Mouse (Mus musculus): ENCODE measurements around the gene Ptbp1. TPM values are rescaled to one million over a fixed set of nuclear protein-coding genes. Genes with fewer than 3 reads are reported as not detected.

Gene Ptbp1
- polyA plus RNA-seq, 1 experiment from 2014 or later = 373 TPM

DNA sequence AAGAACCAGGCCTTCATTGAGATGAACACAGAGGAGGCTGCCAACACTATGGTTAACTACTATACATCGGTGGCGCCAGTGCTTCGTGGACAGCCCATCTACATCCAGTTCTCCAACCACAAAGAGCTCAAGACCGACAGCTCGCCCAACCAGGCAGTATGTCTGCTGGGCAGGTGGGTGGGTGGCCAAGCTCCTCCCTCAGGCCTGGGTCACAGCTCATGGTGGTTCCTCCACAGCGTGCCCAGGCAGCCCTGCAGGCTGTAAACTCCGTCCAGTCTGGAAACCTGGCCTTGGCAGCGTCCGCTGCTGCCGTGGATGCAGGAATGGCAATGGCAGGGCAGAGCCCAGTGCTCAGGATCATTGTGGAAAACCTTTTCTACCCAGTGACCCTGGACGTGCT lies 4.9 kb downstream of the Ptbp1 start:
- Histone ChIP-seq H3K4me1 (replicated peaks) (peaks cover 45% of the 10 kb centered on the region), H3K4me2 (no peak overlapping the region), H3K36me3 (peaks cover 79% of the 10 kb centered on the region), H3K27me3 (no peaks in the 10 kb centered on the region), H3K9ac (replicated peaks) (no peak overlapping the region), H3K4me3 (replicated peaks) (0 out of 2 replicates have a peak overlapping the region, but pooled peaks have one; percentile 3), H3K9me3 (no peaks in the 10 kb centered on the region), H3K27ac (no peak overlapping the region)
- WGBS = 90% methylated on average over 11 of the region's 11 CpGs
- no peak for ATAC-seq (ENCODE audit: insufficient number of reproducible peaks, insufficient read depth, low FRiP score, low TSS enrichment, low read depth)

DNA sequence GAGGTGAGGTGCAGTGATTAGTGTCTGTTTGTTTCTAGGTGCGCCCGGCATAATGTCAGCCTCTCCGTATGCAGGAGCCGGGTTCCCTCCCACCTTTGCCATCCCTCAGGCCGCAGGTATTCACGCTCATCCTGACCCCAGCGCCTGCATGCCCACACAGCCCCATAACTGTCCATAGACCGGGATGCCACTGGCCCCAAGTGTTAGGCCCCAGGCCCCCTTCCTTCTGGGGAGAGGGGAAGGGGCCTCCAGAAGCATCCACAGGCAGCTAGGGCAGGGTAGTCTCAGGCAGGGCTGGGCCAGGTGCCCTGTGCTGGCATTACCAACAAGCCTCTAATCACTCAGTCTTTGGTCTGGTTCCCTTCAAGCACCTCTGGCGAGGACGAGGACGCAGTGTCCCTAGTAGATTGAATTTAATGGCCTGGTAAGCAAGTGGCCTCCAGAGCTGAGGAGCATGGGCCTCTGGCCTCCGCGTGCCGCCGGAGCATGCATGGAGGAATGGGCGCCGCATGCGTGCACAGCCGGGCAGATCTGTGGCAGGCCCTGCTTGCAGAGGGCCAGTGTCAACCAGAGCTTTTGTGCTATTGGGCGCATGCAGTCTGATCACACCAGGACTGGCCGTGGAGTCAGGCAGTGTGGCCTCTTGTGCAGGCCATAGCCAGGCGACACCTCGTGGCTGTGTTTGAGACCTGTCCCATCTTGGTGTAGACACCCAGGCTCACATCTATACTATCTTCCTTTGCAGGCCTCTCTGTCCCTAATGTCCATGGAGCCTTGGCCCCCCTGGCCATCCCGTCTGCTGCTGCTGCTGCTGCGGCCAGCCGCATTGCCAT lies 6.1 kb downstream of the Ptbp1 start:
- Histone ChIP-seq H3K36me3 (peaks cover 91% of the 10 kb centered on the region), H3K4me3 (replicated peaks) (no peak overlapping the region; the same call in 1 of the 2 replicates), H3K4me2 (no peak overlapping the region; the same call in 1 of the 2 replicates), H3K4me1 (replicated peaks) (peaks cover 53% of the 10 kb centered on the region), H3K27ac (peak overlapping the region; percentile 1; the same call in 1 of the 2 replicates), H3K27me3 (no peaks in the 10 kb centered on the region), H3K9ac (replicated peaks) (no peak overlapping the region), H3K9me3 (no peaks in the 10 kb centered on the region)
- ATAC-seq (ENCODE audit: insufficient number of reproducible peaks, insufficient read depth, low FRiP score, low TSS enrichment, low read depth) = no peak
- 92% methylated on average over 26 of the region's 26 CpGs for WGBS

DNA sequence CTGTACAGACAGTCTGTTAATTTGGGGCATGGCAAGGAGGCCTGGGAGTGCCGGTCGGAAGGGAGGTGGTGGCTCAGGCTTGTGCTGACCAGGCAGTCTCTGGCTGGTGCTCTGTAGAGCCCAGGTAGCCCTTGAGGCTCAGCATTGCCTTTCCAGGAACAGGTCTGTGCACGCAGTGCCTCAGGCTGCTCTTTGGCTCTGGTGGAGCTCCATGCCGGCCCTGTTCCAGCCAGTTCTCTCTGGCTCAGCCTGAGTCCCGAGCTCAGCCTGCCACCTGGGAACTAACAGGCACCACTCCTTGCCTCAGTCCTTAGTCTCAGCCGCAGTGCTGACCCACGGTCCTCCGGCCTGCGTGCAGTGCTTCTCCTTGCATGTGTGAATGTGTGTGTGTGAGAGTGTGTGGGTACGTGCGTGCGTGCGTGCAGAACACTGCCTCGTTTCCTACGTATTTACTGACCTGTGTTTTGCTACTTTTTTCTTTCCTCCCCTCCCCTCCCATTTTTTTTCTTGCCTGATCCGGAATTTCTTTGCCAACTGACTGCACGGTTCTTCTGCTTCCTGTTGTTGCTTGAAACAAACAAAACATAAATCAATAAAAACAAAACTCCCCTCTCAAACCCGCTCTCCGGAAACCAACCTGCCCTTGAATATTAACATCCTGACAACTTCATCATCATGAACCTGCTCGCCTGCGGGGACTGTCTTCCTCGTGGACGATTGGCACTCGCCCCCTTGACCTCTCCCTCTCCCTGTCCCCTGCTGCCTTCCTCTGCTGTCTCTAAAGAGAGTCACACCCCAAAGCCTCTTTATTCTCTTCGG lies 7.2 kb downstream of the Ptbp1 start:
- Histone ChIP-seq H3K4me2 (no peak overlapping the region), H3K36me3 (peaks cover 99% of the 10 kb centered on the region), H3K9ac (replicated peaks) (no peak overlapping the region), H3K27ac (peak overlapping the region; percentile 57), H3K27me3 (no peaks in the 10 kb centered on the region), H3K4me3 (replicated peaks) (no peak overlapping the region), H3K9me3 (no peaks in the 10 kb centered on the region), H3K4me1 (replicated peaks) (peaks cover 44% of the 10 kb centered on the region)
- no peak for ATAC-seq (ENCODE audit: insufficient number of reproducible peaks, insufficient read depth, low FRiP score, low TSS enrichment, low read depth)
- WGBS = 75% methylated on average over 25 of the region's 25 CpGs

DNA sequence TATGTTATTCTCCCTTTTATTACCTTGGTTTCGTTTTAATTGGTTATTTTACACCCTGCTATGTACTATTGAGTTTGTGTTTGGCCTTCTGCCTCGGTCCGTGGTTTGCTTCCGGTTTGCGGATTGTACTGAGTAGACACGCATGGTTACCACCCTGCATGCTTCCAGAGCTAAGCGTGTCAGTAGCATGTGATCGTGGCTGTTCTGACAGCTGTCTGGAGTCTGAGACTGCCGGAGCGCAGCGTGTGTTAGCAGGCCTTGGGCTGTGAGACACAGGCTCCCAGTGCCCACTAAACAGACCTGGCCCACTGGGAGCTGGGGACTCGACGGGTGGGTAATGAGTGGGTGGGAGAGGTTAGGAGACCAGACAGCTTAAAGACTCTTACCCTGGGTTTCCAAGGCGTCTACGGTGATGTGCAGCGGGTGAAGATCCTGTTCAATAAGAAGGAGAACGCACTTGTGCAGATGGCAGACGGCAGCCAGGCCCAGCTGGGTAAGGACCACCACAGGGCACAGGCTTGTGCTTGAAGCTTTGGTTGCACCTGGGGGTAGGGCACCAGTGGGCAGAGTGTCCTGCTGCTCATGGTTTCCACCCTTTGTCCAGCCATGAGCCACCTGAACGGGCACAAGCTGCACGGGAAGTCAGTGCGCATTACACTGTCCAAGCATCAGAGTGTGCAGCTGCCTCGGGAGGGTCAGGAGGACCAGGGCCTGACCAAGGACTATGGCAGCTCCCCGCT lies 8.0 kb downstream of the Ptbp1 start:
- H3K36me3 ChIP-seq = peaks cover 99% of the 10 kb centered on the region
- H3K27me3 ChIP-seq = no peaks in the 10 kb centered on the region
- H3K4me3 ChIP-seq (replicated peaks) = no peak overlapping the region
- H3K9ac ChIP-seq (replicated peaks) = no peak overlapping the region
- peaks cover 44% of the 10 kb centered on the region for H3K4me1 ChIP-seq (replicated peaks)
- no peak for ATAC-seq (ENCODE audit: insufficient number of reproducible peaks, insufficient read depth, low FRiP score, low TSS enrichment, low read depth)
- no peak overlapping the region for H3K27ac ChIP-seq
- 88% methylated on average over 23 of the region's 23 CpGs for WGBS
- no peak overlapping the region for H3K4me2 ChIP-seq
- H3K9me3 ChIP-seq = no peaks in the 10 kb centered on the region

DNA sequence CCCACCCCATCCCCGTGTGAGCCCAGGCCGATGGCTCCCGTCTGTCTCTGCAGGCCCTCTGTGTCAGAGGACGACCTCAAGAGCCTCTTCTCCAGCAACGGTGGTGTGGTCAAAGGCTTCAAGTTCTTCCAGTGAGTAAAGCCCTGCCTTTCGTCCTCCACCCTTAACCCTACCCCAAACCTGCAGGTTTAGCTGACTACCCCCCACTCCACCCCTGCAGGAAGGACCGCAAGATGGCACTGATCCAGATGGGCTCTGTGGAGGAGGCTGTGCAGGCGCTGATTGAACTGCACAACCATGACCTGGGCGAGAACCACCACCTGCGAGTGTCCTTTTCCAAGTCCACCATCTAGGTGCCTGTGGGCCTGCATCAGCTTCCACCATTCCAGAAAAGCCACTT lies 8.7 kb downstream of the Ptbp1 start:
- Histone ChIP-seq H3K4me3 (replicated peaks) (no peak overlapping the region), H3K9me3 (no peaks in the 10 kb centered on the region), H3K36me3 (peaks cover 97% of the 10 kb centered on the region), H3K4me1 (replicated peaks) (peaks cover 41% of the 10 kb centered on the region), H3K27ac (peak overlapping the region; percentile 54; the same call in 1 of the 2 replicates), H3K27me3 (no peaks in the 10 kb centered on the region), H3K4me2 (no peak overlapping the region), H3K9ac (replicated peaks) (no peak overlapping the region)
- no peak for ATAC-seq (ENCODE audit: insufficient number of reproducible peaks, insufficient read depth, low FRiP score, low TSS enrichment, low read depth)
- 77% methylated on average over 10 of the region's 10 CpGs for WGBS

DNA sequence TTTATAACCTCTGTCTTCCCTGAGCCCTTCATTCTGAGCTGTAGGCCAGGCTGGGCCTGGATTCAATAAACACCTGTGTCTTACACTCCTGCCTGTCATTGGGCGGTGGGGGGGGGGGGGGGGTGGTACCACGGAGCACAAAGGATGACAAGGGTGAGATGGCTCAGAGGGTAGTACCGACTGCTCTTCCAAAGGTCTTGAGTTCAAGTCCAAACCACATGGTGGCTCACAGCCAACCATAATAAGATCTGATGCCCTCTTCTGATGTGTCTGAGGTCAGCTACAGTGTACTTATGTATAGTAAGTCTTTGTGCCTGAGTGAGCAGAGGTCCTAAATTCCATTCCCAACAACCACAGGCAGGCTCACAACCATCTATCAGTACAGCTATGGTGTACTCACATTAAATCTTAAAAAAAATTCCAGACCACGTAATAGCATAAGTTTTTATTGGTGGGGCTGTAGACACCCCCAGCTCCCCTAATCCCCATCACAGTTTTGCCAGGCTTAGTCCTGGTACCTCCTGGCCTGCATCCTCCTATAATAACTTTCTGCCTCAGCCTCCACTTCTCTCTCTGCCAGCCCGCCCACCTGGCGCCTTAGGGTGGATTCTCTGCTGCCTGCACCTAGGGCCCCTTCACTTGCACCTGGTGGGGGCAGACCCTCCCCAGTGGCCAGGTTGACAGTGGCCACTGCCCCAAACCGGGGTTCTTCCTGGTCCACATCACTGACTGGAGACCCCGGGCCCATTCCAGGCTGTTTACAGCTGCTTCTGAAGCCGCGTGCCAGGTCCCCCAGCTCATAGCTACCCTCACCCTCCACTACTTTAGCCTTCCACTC lies 10.3 kb downstream of the Ptbp1 start:
- H3K36me3 ChIP-seq = peaks cover 93% of the 10 kb centered on the region

DNA sequence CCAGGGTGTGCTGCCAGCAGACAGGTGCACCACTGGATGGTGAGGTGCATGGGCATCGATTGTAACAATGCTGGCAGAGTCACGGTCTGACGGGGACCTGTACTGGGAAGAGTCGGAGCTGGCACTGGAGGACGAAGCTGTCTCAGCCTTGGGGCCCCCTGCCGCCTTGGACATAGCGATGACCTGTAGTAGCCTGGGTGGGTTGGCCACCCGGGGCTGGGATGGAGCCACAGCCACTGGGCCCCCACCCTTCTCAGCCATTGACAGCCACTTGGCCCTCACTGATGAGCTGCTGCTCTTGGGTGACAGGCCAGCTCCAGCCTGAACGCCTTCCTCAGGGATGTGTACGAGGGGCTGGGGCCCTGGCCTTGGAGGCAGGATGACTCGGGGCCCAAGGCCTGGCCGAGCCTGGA lies 11.0 kb downstream of the Ptbp1 start:
- H3K4me3 ChIP-seq (replicated peaks) = no peak overlapping the region
- peaks cover 93% of the 10 kb centered on the region for H3K36me3 ChIP-seq
- peaks cover 31% of the 10 kb centered on the region for H3K4me1 ChIP-seq (replicated peaks)
- peak overlapping the region; percentile 56; the same call in 1 of the 2 replicates for H3K27ac ChIP-seq
- peak; percentile 13; the same call in 1 of the 2 replicates for ATAC-seq (ENCODE audit: insufficient number of reproducible peaks, insufficient read depth, low FRiP score, low TSS enrichment, low read depth)
- no peak overlapping the region for H3K9ac ChIP-seq (replicated peaks)
- H3K27me3 ChIP-seq = no peaks in the 10 kb centered on the region
- H3K9me3 ChIP-seq = no peaks in the 10 kb centered on the region
- 64% methylated on average over 12 of the region's 12 CpGs for WGBS
- H3K4me2 ChIP-seq = no peak overlapping the region

More for the DNA sequence above, 10.3 kb downstream of the Ptbp1 start:
- no peak overlapping the region for H3K9ac ChIP-seq (replicated peaks)
- peak overlapping the region; percentile 56 for H3K27ac ChIP-seq
- no peaks in the 10 kb centered on the region for H3K27me3 ChIP-seq
- peaks cover 31% of the 10 kb centered on the region for H3K4me1 ChIP-seq (replicated peaks)
- no peak overlapping the region for H3K4me3 ChIP-seq (replicated peaks)
- H3K4me2 ChIP-seq = no peak overlapping the region
- H3K9me3 ChIP-seq = no peaks in the 10 kb centered on the region
- WGBS = 45% methylated on average over 10 of the region's 10 CpGs
- ATAC-seq (ENCODE audit: insufficient number of reproducible peaks, insufficient read depth, low FRiP score, low TSS enrichment, low read depth) = peak; percentile 4

DNA sequence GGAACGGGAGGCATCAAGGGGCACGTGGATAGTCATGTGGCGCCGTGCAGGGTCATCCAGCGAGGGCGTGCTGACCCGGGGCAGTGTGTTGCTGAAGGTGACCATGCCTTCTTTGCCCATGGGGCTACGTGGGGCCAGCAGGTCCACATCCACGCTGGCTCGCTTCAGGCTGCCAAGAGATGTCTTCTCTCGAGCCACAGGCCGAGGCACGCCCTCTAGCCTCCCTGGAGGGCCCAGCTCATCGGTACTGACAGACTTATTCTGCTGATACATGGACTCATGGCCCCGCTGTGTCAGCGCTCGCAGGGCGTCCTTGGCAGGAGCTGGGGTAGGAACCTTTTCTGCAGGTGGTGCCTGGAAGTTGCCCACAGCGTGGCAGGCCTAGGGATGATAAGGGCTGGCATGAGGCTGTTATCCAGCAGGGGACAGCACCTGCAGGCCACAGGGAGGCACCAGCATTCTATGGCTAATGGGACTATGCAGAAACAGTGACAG lies 11.6 kb downstream of the Ptbp1 start:
- no peak for ATAC-seq (ENCODE audit: insufficient number of reproducible peaks, insufficient read depth, low FRiP score, low TSS enrichment, low read depth)
- H3K4me1 ChIP-seq (replicated peaks) = peaks cover 25% of the 10 kb centered on the region
- 0 out of 2 replicates have a peak overlapping the region, but pooled peaks have one; percentile 56 for H3K27ac ChIP-seq
- 73% methylated on average over 19 of the region's 19 CpGs for WGBS
- no peak overlapping the region for H3K4me3 ChIP-seq (replicated peaks)
- H3K9me3 ChIP-seq = no peaks in the 10 kb centered on the region
- H3K4me2 ChIP-seq = no peak overlapping the region
- peaks cover 90% of the 10 kb centered on the region for H3K36me3 ChIP-seq
- H3K27me3 ChIP-seq = no peaks in the 10 kb centered on the region
- H3K9ac ChIP-seq (replicated peaks) = no peak overlapping the region

DNA sequence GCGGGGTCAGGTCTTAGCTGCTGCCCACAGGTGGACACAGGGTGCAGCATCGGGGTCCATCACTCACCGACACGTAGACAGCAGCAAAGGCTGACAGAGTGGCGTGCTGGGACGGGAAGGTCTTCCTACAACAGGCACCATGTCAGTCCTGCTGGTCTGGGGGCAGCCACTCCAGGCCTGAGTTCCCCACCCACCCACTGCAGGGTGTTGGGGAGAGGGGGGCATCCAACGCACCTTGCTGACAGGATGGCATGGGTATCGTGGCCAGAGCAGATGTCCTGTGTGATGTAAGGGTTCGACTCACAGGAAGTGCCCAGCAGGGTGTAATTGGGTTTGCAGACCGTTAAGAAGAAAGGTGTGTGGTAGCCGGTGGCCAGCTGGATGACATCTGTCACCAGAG lies 12.4 kb downstream of the Ptbp1 start:
- H3K27me3 ChIP-seq = no peaks in the 10 kb centered on the region
- ATAC-seq (ENCODE audit: insufficient number of reproducible peaks, insufficient read depth, low FRiP score, low TSS enrichment, low read depth) = no peak
- H3K4me2 ChIP-seq = no peak overlapping the region
- 65% methylated on average over 11 of the region's 11 CpGs for WGBS
- H3K4me1 ChIP-seq (replicated peaks) = peaks cover 23% of the 10 kb centered on the region
- peaks cover 90% of the 10 kb centered on the region for H3K36me3 ChIP-seq
- H3K27ac ChIP-seq = no peak overlapping the region
- H3K9ac ChIP-seq (replicated peaks) = no peak overlapping the region
- no peaks in the 10 kb centered on the region for H3K9me3 ChIP-seq
- H3K4me3 ChIP-seq (replicated peaks) = no peak overlapping the region

DNA sequence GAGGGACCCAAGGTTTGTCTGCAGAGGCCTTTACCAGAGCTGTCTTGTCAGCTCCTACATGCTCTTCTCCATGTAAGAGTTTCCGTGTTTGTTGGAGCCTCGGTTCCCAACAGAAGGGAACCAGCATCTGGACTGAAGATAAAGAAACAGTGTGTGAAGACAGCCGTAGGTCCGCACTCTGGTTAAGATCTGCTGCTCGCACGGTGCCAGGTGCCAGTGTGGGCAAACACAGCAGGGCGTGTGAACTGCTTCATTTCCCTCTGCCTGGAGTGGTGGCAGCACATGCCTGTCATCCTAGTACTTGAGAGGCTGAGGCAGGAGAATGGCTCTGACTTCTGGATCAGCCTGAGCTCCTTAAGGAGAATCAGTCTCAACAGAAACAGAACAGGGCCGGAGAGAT lies 17.6 kb downstream of the Ptbp1 start:
- H3K4me1 ChIP-seq (replicated peaks) = peaks cover 32% of the 10 kb centered on the region
- H3K36me3 ChIP-seq = peaks cover 43% of the 10 kb centered on the region
- H3K4me3 ChIP-seq (replicated peaks) = no peak overlapping the region
- H3K4me2 ChIP-seq = peak overlapping the region; percentile 8; the same call in 1 of the 2 replicates
- no peak overlapping the region for H3K27ac ChIP-seq
- H3K9me3 ChIP-seq = no peaks in the 10 kb centered on the region
- no peak for ATAC-seq (ENCODE audit: insufficient number of reproducible peaks, insufficient read depth, low FRiP score, low TSS enrichment, low read depth)
- H3K9ac ChIP-seq (replicated peaks) = no peak overlapping the region
- WGBS = 93% methylated on average over 8 of the region's 8 CpGs
- H3K27me3 ChIP-seq = no peaks in the 10 kb centered on the region

Data from limb, embryonic 12.5 days (tissue).